Mouse (Mus musculus) erythroblast, embryonic 14.5 days (primary cell): ENCODE measurements around the gene Wipf1. TPM values are rescaled to one million over a fixed set of nuclear protein-coding genes. Genes with fewer than 3 reads are reported as not detected.

Experiments
- H3K27me3 ChIP-seq: 2 replicates; pipeline ENCODE4 v1.6.1; 2012; ENCODE audit warnings: inconsistent platforms; ENCODE audit not compliant: control insufficient read depth
- H3K36me3 ChIP-seq: 2 replicates; pipeline ENCODE4 v1.6.1; 2012; ENCODE audit warnings: mild to moderate bottlenecking, inconsistent platforms; ENCODE audit not compliant: control insufficient read depth
- H3K4me1 ChIP-seq: 2 replicates; pipeline ENCODE4 v1.6.1; 2012; ENCODE audit warnings: inconsistent platforms; ENCODE audit not compliant: control insufficient read depth
- H3K4me3 ChIP-seq: replicated peaks from 2 replicates; pipeline ENCODE3; 2012; ENCODE audit warnings: moderate library complexity, mild to moderate bottlenecking, inconsistent platforms
- H3K9me3 ChIP-seq: 2 replicates; pipeline ENCODE4 v1.6.1; 2012; ENCODE audit warnings: low read length, inconsistent platforms, mixed read lengths; ENCODE audit not compliant: control insufficient read depth
- GATA1 ChIP-seq: IDR thresholded peaks from 2 replicates; pipeline ENCODE4 v1.6.1; 2012; ENCODE audit warnings: low read length, inconsistent platforms, mixed read lengths
- TAL1 ChIP-seq: IDR thresholded peaks from 3 replicates; pipeline ENCODE4 v1.6.1; 2012; ENCODE audit warnings: low read length, inconsistent platforms, mixed read lengths
- polyA plus RNA-seq: library from polyadenylated mRNA; stranded (reverse); fragments of >175 nt; gene quantifications from 2 replicates; pipeline ENCODE4 v1.2.3, GENCODE M21; 2012

The Wipf1 gene
- polyA plus RNA-seq, 1 experiment, result 1.7 TPM

- Histone ChIP-seq H3K4me1 (no peaks in the 10 kb centered on the region), H3K27me3 (peaks cover 9% of the 10 kb centered on the region), H3K36me3 (no peaks in the 10 kb centered on the region), H3K4me3 (no peak overlapping the region), H3K9me3 (no peaks in the 10 kb centered on the region)
- TF ChIP-seq TAL1 (no peak), GATA1 (no peak)
Measured at GRCm38 (mm10) chr2:73415892-73416291, 113.6 kb downstream of the Wipf1 start.

- no peaks in the 10 kb centered on the region; the same call in 1 of the 2 replicates for H3K9me3 ChIP-seq
- H3K4me1 ChIP-seq, result no peaks in the 10 kb centered on the region
- TF ChIP-seq GATA1 (no peak), TAL1 (no peak)
- peaks cover 9% of the 10 kb centered on the region for H3K27me3 ChIP-seq
- no peaks in the 10 kb centered on the region for H3K36me3 ChIP-seq
- H3K4me3 ChIP-seq, result no peak overlapping the region
Measured at GRCm38 (mm10) chr2:73410076-73410475, 119.5 kb downstream of the Wipf1 start.

- Histone ChIP-seq H3K27me3 (peaks cover 5% of the 10 kb centered on the region; the same call in 1 of the 2 replicates), H3K36me3 (no peaks in the 10 kb centered on the region), H3K9me3 (no peaks in the 10 kb centered on the region; the same call in 1 of the 2 replicates), H3K4me1 (no peaks in the 10 kb centered on the region; the same call in 1 of the 2 replicates), H3K4me3 (no peak overlapping the region)
- TF ChIP-seq GATA1, result no peak
- TF ChIP-seq TAL1, result no peak
Measured at GRCm38 (mm10) chr2:73407662-73408061, 121.9 kb downstream of the Wipf1 start.

GRCm38 (mm10) chr2:73406336-73406915, 123.1 kb downstream of the Wipf1 start:
- TF ChIP-seq GATA1, result no peak
- no peak for TF ChIP-seq TAL1
- Histone ChIP-seq H3K4me1 (no peaks in the 10 kb centered on the region; the same call in 1 of the 2 replicates), H3K27me3 (peaks cover 5% of the 10 kb centered on the region; the same call in 1 of the 2 replicates), H3K4me3 (no peak overlapping the region), H3K36me3 (no peaks in the 10 kb centered on the region), H3K9me3 (no peaks in the 10 kb centered on the region; the same call in 1 of the 2 replicates)

GRCm38 (mm10) chr2:73404980-73405379, 124.6 kb downstream of the Wipf1 start:
- H3K27me3 ChIP-seq, result peaks cover 3% of the 10 kb centered on the region; the same call in 1 of the 2 replicates
- TF ChIP-seq TAL1, result no peak
- TF ChIP-seq GATA1, result no peak
- no peak overlapping the region for H3K4me3 ChIP-seq
- H3K9me3 ChIP-seq, result no peaks in the 10 kb centered on the region; the same call in 1 of the 2 replicates
- no peaks in the 10 kb centered on the region for H3K36me3 ChIP-seq
- H3K4me1 ChIP-seq, result no peaks in the 10 kb centered on the region; the same call in 1 of the 2 replicates

- TF ChIP-seq GATA1, result no peak
- H3K27me3 ChIP-seq, result peaks cover 2% of the 10 kb centered on the region; the same call in 1 of the 2 replicates
- no peaks in the 10 kb centered on the region; the same call in 1 of the 2 replicates for H3K4me1 ChIP-seq
- H3K4me3 ChIP-seq, result no peak overlapping the region
- no peaks in the 10 kb centered on the region; the same call in 1 of the 2 replicates for H3K9me3 ChIP-seq
- no peaks in the 10 kb centered on the region for H3K36me3 ChIP-seq
Measured at GRCm38 (mm10) chr2:73404442-73404841, 125.1 kb downstream of the Wipf1 start.

- Histone ChIP-seq H3K36me3 (no peaks in the 10 kb centered on the region), H3K4me3 (no peak overlapping the region), H3K4me1 (no peaks in the 10 kb centered on the region; the same call in 1 of the 2 replicates), H3K27me3 (peaks cover 5% of the 10 kb centered on the region), H3K9me3 (no peaks in the 10 kb centered on the region; the same call in 1 of the 2 replicates)
- TF ChIP-seq TAL1, result no peak
- no peak for TF ChIP-seq GATA1
Measured at GRCm38 (mm10) chr2:73403385-73404013, 126.0 kb downstream of the Wipf1 start.

GRCm38 (mm10) chr2:73401689-73402088, 127.8 kb downstream of the Wipf1 start:
- Histone ChIP-seq H3K9me3 (no peaks in the 10 kb centered on the region; the same call in 1 of the 2 replicates), H3K36me3 (no peaks in the 10 kb centered on the region), H3K4me3 (no peak overlapping the region), H3K4me1 (no peaks in the 10 kb centered on the region; the same call in 1 of the 2 replicates), H3K27me3 (peaks cover 17% of the 10 kb centered on the region)
- no peak for TF ChIP-seq GATA1
- TF ChIP-seq TAL1, result no peak

- Histone ChIP-seq H3K4me1 (no peaks in the 10 kb centered on the region), H3K27me3 (peaks cover 41% of the 10 kb centered on the region), H3K4me3 (no peak overlapping the region), H3K9me3 (no peaks in the 10 kb centered on the region), H3K36me3 (no peaks in the 10 kb centered on the region)
- TF ChIP-seq GATA1 (no peak), TAL1 (no peak)
Measured at GRCm38 (mm10) chr2:73397476-73397875, 132.1 kb downstream of the Wipf1 start.
